Comparison of ENCODE assay signal across 9 mouse cellular contexts in the genomic region with DNA sequence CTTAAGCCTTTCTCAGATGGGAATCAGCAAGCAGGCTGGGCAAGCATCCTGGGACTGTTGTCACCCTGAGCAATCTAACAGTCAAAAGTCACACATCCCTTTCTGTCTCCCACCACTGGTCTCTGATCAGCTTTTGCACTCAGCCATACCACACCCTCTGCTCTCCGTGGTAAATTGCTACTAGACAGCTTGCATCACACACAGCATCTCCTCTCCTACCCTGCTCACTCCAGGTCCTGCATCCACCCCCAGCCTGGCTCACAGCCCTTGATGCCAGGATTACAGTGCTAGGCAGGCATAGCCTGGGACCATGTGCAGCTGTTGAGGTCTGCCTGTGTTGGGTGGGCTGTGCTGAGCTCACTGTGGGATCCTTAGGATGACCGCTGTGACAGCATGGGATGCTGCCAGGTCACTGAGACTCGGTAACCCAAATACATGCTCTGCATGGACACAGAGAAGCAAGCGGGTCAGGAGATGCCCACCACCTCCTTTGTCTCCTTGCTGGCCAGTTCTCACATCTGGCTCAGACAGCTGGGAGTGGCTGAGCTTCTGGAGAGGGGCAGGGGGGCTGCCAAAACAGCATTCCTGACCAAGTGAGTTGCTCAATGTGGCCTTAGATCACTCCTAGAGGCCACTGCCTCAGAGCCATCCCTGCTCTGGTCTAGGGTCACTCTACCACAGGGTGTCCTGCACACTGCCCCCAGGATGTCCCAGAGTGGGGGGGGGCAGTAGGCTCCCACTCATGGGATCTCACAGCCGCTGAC. TPM values are rescaled to one million over a fixed set of nuclear protein-coding genes. Genes with fewer than 3 reads are reported as not detected.
DNase-seq lines count a peak whose midpoint lies in the region; ATAC-seq lines count a peak whose summit lies in the region.
"Had no signal": no experiment of that assay in that cellular context is flagged by ENCODE, and none has a peak within 500 bp of the region (broad histone marks: within the 10 kb centered on the region; RNA-seq: fewer than 3 reads in every experiment).

No protein-coding gene starts in this region.

- H3K27me3 ChIP-seq in liver, embryonic 12.5 days (replicated peaks), result no peaks in the 10 kb centered on the region
- no peaks in the 10 kb centered on the region for H3K27me3 ChIP-seq in liver, embryonic 11.5 days (replicated peaks; ENCODE audit: control insufficient read depth, insufficient read depth, low read length)
- H3K27me3 ChIP-seq in embryonic facial prominence, embryonic 14.5 days (replicated peaks; ENCODE audit: control insufficient read depth, insufficient read depth, low read length), result no peaks in the 10 kb centered on the region
- H3K27me3 ChIP-seq in megakaryocyte, embryonic 14.5 days (replicated peaks), result no peaks in the 10 kb centered on the region

- WGBS in liver, embryonic 12.5 days (ENCODE audit: insufficient replicate concordance), result 68% methylated on average over 5 of the region's 5 CpGs
- 75% methylated on average over 5 of the region's 5 CpGs for WGBS in liver, embryonic 11.5 days
- 53% methylated on average over 4 of the region's 5 CpGs for WGBS in embryonic facial prominence, embryonic 14.5 days

- H3K4me1 ChIP-seq in liver, embryonic 12.5 days, result peaks cover 46% of the 10 kb centered on the region
- H3K4me1 ChIP-seq in liver, embryonic 11.5 days (replicated peaks; ENCODE audit: control insufficient read depth, insufficient read depth, low read length), result peaks cover 11% of the 10 kb centered on the region
- 0 out of 2 replicates have a peak, but pooled peaks cover 9% of the 10 kb centered on the region for H3K4me1 ChIP-seq in embryonic facial prominence, embryonic 14.5 days (ENCODE audit: control insufficient read depth, insufficient read depth, low read length)
- peaks cover 88% of the 10 kb centered on the region for H3K4me1 ChIP-seq in megakaryocyte, embryonic 14.5 days

- no peak overlapping the region for H3K4me3 ChIP-seq in liver, embryonic 12.5 days
- H3K4me3 ChIP-seq in liver, embryonic 11.5 days (ENCODE audit: low read depth, low read length), result no peak overlapping the region
- no peak overlapping the region for H3K4me3 ChIP-seq in embryonic facial prominence, embryonic 14.5 days (ENCODE audit: low read depth, low read length)
- peak overlapping the region; percentile 75 for H3K4me3 ChIP-seq in megakaryocyte, embryonic 14.5 days (replicated peaks)

- H3K36me3 ChIP-seq in liver, embryonic 12.5 days, result no peaks in the 10 kb centered on the region
- H3K36me3 ChIP-seq in liver, embryonic 11.5 days (ENCODE audit: control insufficient read depth, insufficient read depth, low read length), result no peaks in the 10 kb centered on the region
- no peaks in the 10 kb centered on the region for H3K36me3 ChIP-seq in embryonic facial prominence, embryonic 14.5 days (ENCODE audit: control insufficient read depth, insufficient read depth, low read length)
- no peaks in the 10 kb centered on the region for H3K36me3 ChIP-seq in megakaryocyte, embryonic 14.5 days (replicated peaks; ENCODE audit: low read length)

- peak overlapping the region; percentile 45; the same call in 1 of the 2 replicates for H3K27ac ChIP-seq in liver, embryonic 12.5 days
- H3K27ac ChIP-seq in liver, embryonic 11.5 days (ENCODE audit: low read depth, low read length), result no peak overlapping the region
- no peak overlapping the region for H3K27ac ChIP-seq in embryonic facial prominence, embryonic 14.5 days (replicated peaks; ENCODE audit: low read depth, low read length)

- no peak overlapping the region for H3K4me2 ChIP-seq in liver, embryonic 12.5 days
- H3K4me2 ChIP-seq in liver, embryonic 11.5 days, result no peak overlapping the region
- H3K4me2 ChIP-seq in embryonic facial prominence, embryonic 14.5 days (ENCODE audit: low read depth, low read length), result no peak overlapping the region

- no peaks in the 10 kb centered on the region for H3K9me3 ChIP-seq in liver, embryonic 12.5 days (replicated peaks)
- no peaks in the 10 kb centered on the region for H3K9me3 ChIP-seq in liver, embryonic 11.5 days (ENCODE audit: control insufficient read depth, low read length)
- H3K9me3 ChIP-seq in embryonic facial prominence, embryonic 14.5 days (ENCODE audit: control insufficient read depth, low read length), result no peaks in the 10 kb centered on the region
- H3K9me3 ChIP-seq in megakaryocyte, embryonic 14.5 days, result no peaks in the 10 kb centered on the region

- peak; percentile 9; the same call in 1 of the 2 replicates for ATAC-seq in liver, embryonic 12.5 days
- no peak for ATAC-seq in liver, embryonic 11.5 days (replicated peaks; ENCODE audit: low FRiP score)
- ATAC-seq in embryonic facial prominence, embryonic 14.5 days (ENCODE audit: low read depth), result 0 out of 2 replicates have a peak, but pooled peaks have one; percentile 21

- intact Hi-C loops in heart, postnatal 25 days (cut with DNase I), result no loop called here
- intact Hi-C loops in left cerebral cortex, postnatal 4 days (cut with DNase I), result no loop called here

- no peak overlapping the region for H3K9ac ChIP-seq in liver, embryonic 12.5 days
- H3K9ac ChIP-seq in liver, embryonic 11.5 days (ENCODE audit: low read depth, low read length), result no peak overlapping the region
- H3K9ac ChIP-seq in embryonic facial prominence, embryonic 14.5 days (ENCODE audit: low read depth, low read length), result no peak overlapping the region

- DNase-seq in liver, embryonic 11.5 days (ENCODE audit: low spot score), result no peak
- DNase-seq in embryonic facial prominence, embryonic 14.5 days (ENCODE audit: low spot score), result no peak
- DNase-seq in heart, postnatal 25 days (ENCODE audit: low spot score), result peak; percentile 50
- no peak for DNase-seq in left cerebral cortex, postnatal 4 days
- DNase-seq in right cerebral cortex, adult 2 months (ENCODE audit: low spot score in 2 of 2), result no peak
- no peak for DNase-seq in ovary, adult 18-20 months (ENCODE audit: low spot score)

RNA-seq across cellular contexts. Expression of a gene that starts 6.2 kb away (rescaled TPM):
- 7.8 and 8.2 TPM in 2 replicates for polyA plus RNA-seq in liver, embryonic 12.5 days (2016; fragmentation: Nextera tagmentation; extraction: Ambion mirVana)
- polyA plus RNA-seq in liver, embryonic 11.5 days (2014; fragmentation: Nextera tagmentation; extraction: Ambion mirVana), result 10.6 and 11.3 TPM in 2 replicates
- 8.1 and 8.2 TPM in 2 replicates for polyA plus RNA-seq in embryonic facial prominence, embryonic 14.5 days (2014; fragmentation: Nextera tagmentation; extraction: Ambion mirVana)
- 10 to 100 TPM in 1 of 2 experiments, 1 to 10 TPM in 1; 9.3 to 12.0 TPM for total RNA-seq in heart, postnatal 25 days (2021)
- polyA plus RNA-seq in megakaryocyte, embryonic 14.5 days (2012; ENCODE audit: insufficient read depth, low replicate concordance), result 10.6 and 10.9 TPM in 2 replicates
- total RNA-seq in left cerebral cortex, postnatal 4 days (2021), result 10 to 100 TPM; 41.1 to 45.1 TPM

RNA-seq across cellular contexts. Expression of a gene that starts 33.1 kb away (rescaled TPM):
- 104 and 106 TPM in 2 replicates for polyA plus RNA-seq in liver, embryonic 12.5 days (2016; fragmentation: Nextera tagmentation; extraction: Ambion mirVana)
- polyA plus RNA-seq in liver, embryonic 11.5 days (2014; fragmentation: Nextera tagmentation; extraction: Ambion mirVana), result 134 and 148 TPM in 2 replicates
- polyA plus RNA-seq in embryonic facial prominence, embryonic 14.5 days (2014; fragmentation: Nextera tagmentation; extraction: Ambion mirVana), result 249 and 258 TPM in 2 replicates
- 10 to 100 TPM; 23.7 to 28.4 TPM for total RNA-seq in heart, postnatal 25 days (2021)
- polyA plus RNA-seq in megakaryocyte, embryonic 14.5 days (2012; ENCODE audit: insufficient read depth, low replicate concordance), result 8.0 and 101 TPM in 2 replicates
- 10 to 100 TPM; 40.0 to 40.8 TPM for total RNA-seq in left cerebral cortex, postnatal 4 days (2021)

RNA-seq across cellular contexts. Expression of a gene that starts 45.7 kb away (rescaled TPM):
- 200 and 201 TPM in 2 replicates for polyA plus RNA-seq in liver, embryonic 12.5 days (2016; fragmentation: Nextera tagmentation; extraction: Ambion mirVana)
- 277 and 293 TPM in 2 replicates for polyA plus RNA-seq in liver, embryonic 11.5 days (2014; fragmentation: Nextera tagmentation; extraction: Ambion mirVana)
- 204 and 237 TPM in 2 replicates for polyA plus RNA-seq in embryonic facial prominence, embryonic 14.5 days (2014; fragmentation: Nextera tagmentation; extraction: Ambion mirVana)
- 100 to 1,000 TPM in 1 of 2 experiments, 10 to 100 TPM in 1; 92.7 to 102 TPM for total RNA-seq in heart, postnatal 25 days (2021)
- polyA plus RNA-seq in megakaryocyte, embryonic 14.5 days (2012; ENCODE audit: insufficient read depth, low replicate concordance), result 67.0 and 210 TPM in 2 replicates
- total RNA-seq in left cerebral cortex, postnatal 4 days (2021), result 100 to 1,000 TPM; 295 to 298 TPM

RNA-seq across cellular contexts. Expression of a gene that starts 58.7 kb away (rescaled TPM):
- not detected in 2 replicates for polyA plus RNA-seq in liver, embryonic 12.5 days (2016; fragmentation: Nextera tagmentation; extraction: Ambion mirVana)
- not detected in 2 replicates for polyA plus RNA-seq in liver, embryonic 11.5 days (2014; fragmentation: Nextera tagmentation; extraction: Ambion mirVana)
- not detected in 2 replicates for polyA plus RNA-seq in embryonic facial prominence, embryonic 14.5 days (2014; fragmentation: Nextera tagmentation; extraction: Ambion mirVana)
- not detected for total RNA-seq in heart, postnatal 25 days (2021)
- polyA plus RNA-seq in megakaryocyte, embryonic 14.5 days (2012; ENCODE audit: insufficient read depth, low replicate concordance), result not detected in 2 replicates
- total RNA-seq in left cerebral cortex, postnatal 4 days (2021), result not detected
- polyA plus RNA-seq: intestine, embryonic 14.5 days had no signal
